26 mouse cellular contexts compared by ENCODE assay signal in the genomic region with DNA sequence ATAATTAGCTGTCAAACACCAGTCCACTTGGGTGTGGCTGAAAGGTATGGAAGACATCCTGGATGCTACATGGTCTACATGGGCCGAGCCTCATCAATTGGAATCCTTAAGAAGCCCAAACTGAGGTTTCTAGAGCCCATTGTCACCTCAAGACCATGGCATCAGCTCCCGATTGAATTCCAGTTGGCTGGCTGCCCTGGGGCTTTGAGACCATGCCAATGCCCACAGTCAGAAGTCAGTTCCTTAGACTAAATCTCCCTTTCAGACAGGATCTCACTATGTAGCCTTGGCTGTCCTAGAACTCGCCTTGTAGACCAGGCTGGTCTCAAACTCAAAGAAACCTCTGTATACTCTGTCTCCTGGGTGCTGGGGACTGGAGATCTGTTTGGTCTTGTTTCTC.
DNase-seq lines count a peak whose midpoint lies in the region; ATAC-seq and TF ChIP-seq lines count a peak whose summit lies in the region.
"Had no signal": no experiment of that assay in that cellular context is flagged by ENCODE, and none has a peak within 500 bp of the region (broad histone marks: within the 10 kb centered on the region; RNA-seq: fewer than 3 reads in every experiment).

No protein-coding gene starts in this region.

- 0 out of 2 replicates have a peak, but pooled peaks cover 7% of the 10 kb centered on the region for H3K4me1 ChIP-seq in intestine, postnatal 0 days (replicated peaks; ENCODE audit: control insufficient read depth, insufficient read depth, low read length)
- H3K4me1 ChIP-seq in intestine, embryonic 15.5 days (replicated peaks), result peaks cover 13% of the 10 kb centered on the region
- H3K4me1 ChIP-seq in lung, adult 2 months (ENCODE audit: control insufficient read depth, insufficient read depth, low read length), result 0 out of 2 replicates have a peak, but pooled peaks cover 2% of the 10 kb centered on the region
- peaks cover 38% of the 10 kb centered on the region for H3K4me1 ChIP-seq in small intestine, adult 2 months (ENCODE audit: control insufficient read depth, insufficient read depth, insufficient read length, low read length)

- no peak overlapping the region for H3K4me3 ChIP-seq in intestine, postnatal 0 days (ENCODE audit: low read depth, low read length)
- H3K4me3 ChIP-seq in intestine, embryonic 15.5 days (replicated peaks), result no peak overlapping the region
- H3K4me3 ChIP-seq in lung, adult 2 months (replicated peaks; ENCODE audit: extremely low read depth, low read depth, low read length), result no peak overlapping the region
- no peak overlapping the region for H3K4me3 ChIP-seq in small intestine, adult 2 months (ENCODE audit: low read depth, low read length)
- H3K4me3 ChIP-seq: embryonic facial prominence, embryonic 10.5 days; embryonic facial prominence, embryonic 13.5 days; erythroblast, embryonic 14.5 days; forebrain, embryonic 12.5 days; forebrain, embryonic 15.5 days; heart, embryonic 12.5 days; heart, embryonic 15.5 days; hindbrain, embryonic 10.5 days; hindbrain, embryonic 13.5 days had no signal

- DNase-seq in adrenal gland, postnatal 36 days, result peak; percentile 9 to 15
- no peak for DNase-seq in adrenal gland, postnatal 4 days (ENCODE audit: low spot score in 2 of 2)
- peak; percentile 11 for DNase-seq in lung, adult 2 months
- no peak for DNase-seq in lung, adult 18-20 months
- no peak for DNase-seq in right cerebral cortex, postnatal 4 days
- DNase-seq: cerebellum, adult 11 months; cerebellum, adult 2 months; embryo, embryonic 11 days; gastrocnemius, postnatal 25 days; heart, adult 18-20 months; heart, postnatal 10 days; heart, postnatal 36 days had no signal

- H3K27ac ChIP-seq in intestine, postnatal 0 days (ENCODE audit: low read depth, low read length), result peak overlapping the region; percentile 73
- no peak overlapping the region for H3K27ac ChIP-seq in intestine, embryonic 15.5 days
- peak overlapping the region; percentile 87 for H3K27ac ChIP-seq in small intestine, adult 2 months (ENCODE audit: insufficient read depth, low read depth, low read length)
- H3K27ac ChIP-seq: embryonic facial prominence, embryonic 10.5 days; embryonic facial prominence, embryonic 13.5 days; forebrain, embryonic 12.5 days; forebrain, embryonic 15.5 days; heart, embryonic 15.5 days; hindbrain, embryonic 10.5 days; hindbrain, embryonic 13.5 days had no signal

- no peak overlapping the region for H3K4me2 ChIP-seq in intestine, postnatal 0 days (replicated peaks; ENCODE audit: low read depth)
- no peak overlapping the region for H3K4me2 ChIP-seq in intestine, embryonic 15.5 days (replicated peaks)
- H3K4me2 ChIP-seq: embryonic facial prominence, embryonic 13.5 days; forebrain, embryonic 12.5 days; forebrain, embryonic 15.5 days; heart, embryonic 12.5 days; heart, embryonic 15.5 days; hindbrain, embryonic 13.5 days had no signal

- no peak for ATAC-seq in intestine, postnatal 0 days
- no peak for ATAC-seq in intestine, embryonic 15.5 days
- ATAC-seq: CD4-positive, CD25-positive, alpha-beta regulatory T cell, adult 4 months; forebrain, embryonic 15.5 days; hindbrain, embryonic 16.5 days had no signal

- H3K9ac ChIP-seq in intestine, postnatal 0 days (ENCODE audit: low read depth, low read length), result no peak overlapping the region
- H3K9ac ChIP-seq in intestine, embryonic 15.5 days, result no peak overlapping the region
- H3K9ac ChIP-seq: embryonic facial prominence, embryonic 13.5 days; forebrain, embryonic 12.5 days; forebrain, embryonic 15.5 days; heart, embryonic 12.5 days; heart, embryonic 15.5 days; hindbrain, embryonic 13.5 days had no signal

- no peak for TF ChIP-seq CTCF in intestine, postnatal 0 days (IDR thresholded peaks at IDR 0.05; ENCODE audit: low read depth)
- no peak for TF ChIP-seq CTCF in lung, adult 2 months (IDR thresholded peaks at IDR 0.05; ENCODE audit: insufficient read depth, low read length)
- TF ChIP-seq CTCF in small intestine, adult 2 months (IDR thresholded peaks at IDR 0.05; ENCODE audit: extremely low read depth, insufficient read length, insufficient replicate concordance, low read depth, low read length), result no peak

- 93% methylated on average over 3 of the region's 3 CpGs for WGBS in intestine, postnatal 0 days
- WGBS in intestine, embryonic 15.5 days, result 94% methylated on average over 3 of the region's 3 CpGs
- 65% methylated on average over 3 of the region's 3 CpGs for WGBS in lung, adult 2 months
- 62% methylated on average over 3 of the region's 3 CpGs for WGBS in small intestine, adult 2 months

- TF ChIP-seq POLR2A in lung, adult 2 months (IDR thresholded peaks at IDR 0.05; ENCODE audit: borderline replicate concordance, extremely low read depth, low read depth, low read length), result no peak
- no peak for TF ChIP-seq POLR2A in small intestine, adult 2 months (IDR thresholded peaks at IDR 0.05; ENCODE audit: low read depth, low read length)

- no peaks in the 10 kb centered on the region for H3K9me3 ChIP-seq in intestine, postnatal 0 days (ENCODE audit: control insufficient read depth)
- H3K9me3 ChIP-seq in intestine, embryonic 15.5 days, result no peaks in the 10 kb centered on the region
- H3K9me3 ChIP-seq: embryonic facial prominence, embryonic 10.5 days; embryonic facial prominence, embryonic 13.5 days; forebrain, embryonic 12.5 days; forebrain, embryonic 15.5 days; heart, embryonic 12.5 days; heart, embryonic 15.5 days; hindbrain, embryonic 10.5 days; hindbrain, embryonic 13.5 days had no signal

- no peaks in the 10 kb centered on the region for H3K27me3 ChIP-seq in intestine, postnatal 0 days (replicated peaks; ENCODE audit: control insufficient read depth, insufficient read depth, low read length)
- H3K27me3 ChIP-seq in intestine, embryonic 15.5 days (replicated peaks), result no peaks in the 10 kb centered on the region
- no peaks in the 10 kb centered on the region for H3K27me3 ChIP-seq in small intestine, adult 2 months (ENCODE audit: control insufficient read depth, insufficient read depth, low read length)
- H3K27me3 ChIP-seq: forebrain, embryonic 15.5 days had no signal

- H3K36me3 ChIP-seq in intestine, postnatal 0 days (ENCODE audit: control insufficient read depth, insufficient read depth), result no peaks in the 10 kb centered on the region
- no peaks in the 10 kb centered on the region for H3K36me3 ChIP-seq in intestine, embryonic 15.5 days
- H3K36me3 ChIP-seq in small intestine, adult 2 months (ENCODE audit: control insufficient read depth, insufficient read depth, low read length), result no peaks in the 10 kb centered on the region
- H3K36me3 ChIP-seq: embryonic facial prominence, embryonic 10.5 days; embryonic facial prominence, embryonic 13.5 days; forebrain, embryonic 12.5 days; forebrain, embryonic 15.5 days; heart, embryonic 12.5 days; heart, embryonic 15.5 days; hindbrain, embryonic 10.5 days; hindbrain, embryonic 13.5 days had no signal

Comparison
In these comparisons a context has a peak if more than half of its experiments do, and no peak if none do; other contexts are left out.
1. DNase-seq: peak in adrenal gland, postnatal 36 days (2 of 2) and lung, adult 2 months (single experiment); none in adrenal gland, postnatal 4 days (0 of 2), lung, adult 18-20 months (0 of 2) and right cerebral cortex, postnatal 4 days (single experiment).